Mouse (Mus musculus): ENCODE measurements around the gene Efcab9. TPM values are rescaled to one million over a fixed set of nuclear protein-coding genes. Genes with fewer than 3 reads are reported as not detected.

Efcab9 gene
- polyA plus RNA-seq, 2 experiments from 2014 or later, result 0.87 to 1.1 TPM

GRCm38 (mm10) chr11:32491079-32491478 is 40.8 kb downstream of the Efcab9 start:
- ATAC-seq, result no peak

GRCm38 (mm10) chr11:32488808-32489670 is 42.8 kb downstream of the Efcab9 start:
- peak; percentile 89 for ATAC-seq

GRCm38 (mm10) chr11:32488344-32488743 is 43.5 kb downstream of the Efcab9 start:
- no peak for ATAC-seq

- ATAC-seq, result no peak
These were observed 44.4 kb downstream of the Efcab9 start for GRCm38 (mm10) chr11:32487501-32487900.

GRCm38 (mm10) chr11:32486621-32487020 is 45.3 kb downstream of the Efcab9 start:
- peak; percentile 66 for ATAC-seq

GRCm38 (mm10) chr11:32485290-32485689 is 46.6 kb downstream of the Efcab9 start:
- ATAC-seq, result no peak

- no peak for ATAC-seq
These were observed 50.4 kb downstream of the Efcab9 start for GRCm38 (mm10) chr11:32481525-32481924.

- no peak for ATAC-seq
These were observed 56.2 kb downstream of the Efcab9 start for GRCm38 (mm10) chr11:32475487-32476236.

GRCm38 (mm10) chr11:32474725-32475124 is 57.2 kb downstream of the Efcab9 start:
- ATAC-seq, result peak; percentile 79

Other genes with a start within 250 kb of the Efcab9 start
- gene Hba-a1, start 248.6 kb downstream of the Efcab9 start, polyA plus RNA-seq (2017; shearing (Covaris generic)), result 1 to 10 TPM; 3.9 to 4.5 TPM
- not detected for gene Hbq1b, start 245.1 kb downstream of the Efcab9 start, polyA plus RNA-seq (2017; shearing (Covaris generic))
- 10 to 100 TPM in 1 of 2 experiments, not detected in 1; 13.1 TPM for gene Hba-a2, start 235.6 kb downstream of the Efcab9 start, polyA plus RNA-seq (2017; shearing (Covaris generic))
- not detected for gene Hbq1a, start 232.0 kb downstream of the Efcab9 start, polyA plus RNA-seq (2017; shearing (Covaris generic))
- under 1 TPM in 1 of 2 experiments, not detected in 1; 0.28 TPM for gene Sh3pxd2b, start 184.3 kb downstream of the Efcab9 start, polyA plus RNA-seq (2017; shearing (Covaris generic))
- gene Ubtd2, start 76.7 kb downstream of the Efcab9 start, polyA plus RNA-seq (2017; shearing (Covaris generic)), result 1 to 10 TPM; 1.8 to 4.9 TPM
- gene Stk10, start 1.2 kb upstream of the Efcab9 start, polyA plus RNA-seq (2017; shearing (Covaris generic)), result 100 to 1,000 TPM in 1 of 2 experiments, 10 to 100 TPM in 1; 84.0 to 217 TPM
- gene Fbxw11, start 110.6 kb upstream of the Efcab9 start, polyA plus RNA-seq (2017; shearing (Covaris generic)), result 10 to 100 TPM; 20.0 to 20.6 TPM